Mouse (Mus musculus): ENCODE measurements around the gene Cntrl.

The Cntrl gene

DNA sequence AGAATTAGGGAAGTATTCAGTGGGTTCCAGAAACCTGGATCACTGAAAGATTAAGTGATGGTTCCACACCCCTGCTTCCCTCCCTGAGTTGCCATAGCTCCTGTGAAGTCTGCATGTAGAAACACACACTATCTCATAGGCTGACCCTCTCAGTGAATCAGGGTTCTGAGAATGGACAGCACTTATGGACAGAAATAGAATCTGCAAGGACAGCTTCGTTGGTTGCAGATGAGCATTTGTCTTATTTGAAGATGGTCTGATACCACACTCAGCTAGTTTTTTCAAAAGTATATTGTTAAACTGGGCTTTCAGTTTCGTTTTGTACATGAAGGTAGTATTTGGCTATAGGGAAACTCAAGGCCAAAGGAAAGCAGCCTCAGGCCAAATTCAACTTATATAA lies 1.2 kb downstream of the Cntrl start:
- intact Hi-C loops (cut with DNase I): no loop called here

DNA sequence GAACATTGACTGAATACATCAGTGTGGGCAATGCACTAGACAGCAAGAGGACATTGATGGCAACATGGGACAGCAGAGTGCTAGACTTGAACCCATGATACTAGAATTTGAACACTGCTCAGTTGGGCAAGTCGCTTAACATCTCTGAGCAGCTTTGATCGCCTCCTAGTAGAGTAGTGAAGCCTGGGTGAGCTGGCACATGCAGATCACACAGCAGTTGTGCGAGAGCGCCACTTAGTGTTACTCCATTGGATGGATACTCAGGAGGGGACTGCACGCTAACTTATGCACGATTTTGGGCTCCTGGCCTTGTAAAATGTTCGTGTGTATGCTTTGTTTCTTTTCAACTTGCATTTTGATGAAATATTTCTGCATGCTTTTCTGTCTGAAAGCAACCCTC lies 15.4 kb downstream of the Cntrl start:
- intact Hi-C loops (cut with DNase I): no loop called here

DNA sequence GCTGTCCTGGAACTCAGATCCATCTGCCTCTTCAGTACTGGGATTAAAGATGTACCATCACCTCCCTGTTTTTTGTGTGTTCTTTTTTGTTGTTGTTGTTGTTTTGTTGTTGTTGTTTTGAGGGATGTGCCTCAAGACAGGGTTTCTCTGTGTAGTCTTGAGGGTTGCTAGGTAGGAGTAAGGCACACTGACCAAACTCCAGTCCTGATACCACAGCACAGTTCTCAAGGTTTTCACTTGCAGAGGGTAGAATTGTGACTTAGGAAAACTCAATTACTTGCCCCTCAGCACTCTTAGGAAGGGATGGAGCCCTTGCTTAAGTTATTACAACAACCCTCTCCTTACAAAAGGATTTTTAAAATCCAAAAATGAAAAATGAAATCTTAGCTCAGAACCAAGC lies 22.2 kb downstream of the Cntrl start:
- intact Hi-C loops (cut with DNase I): no loop called here

DNA sequence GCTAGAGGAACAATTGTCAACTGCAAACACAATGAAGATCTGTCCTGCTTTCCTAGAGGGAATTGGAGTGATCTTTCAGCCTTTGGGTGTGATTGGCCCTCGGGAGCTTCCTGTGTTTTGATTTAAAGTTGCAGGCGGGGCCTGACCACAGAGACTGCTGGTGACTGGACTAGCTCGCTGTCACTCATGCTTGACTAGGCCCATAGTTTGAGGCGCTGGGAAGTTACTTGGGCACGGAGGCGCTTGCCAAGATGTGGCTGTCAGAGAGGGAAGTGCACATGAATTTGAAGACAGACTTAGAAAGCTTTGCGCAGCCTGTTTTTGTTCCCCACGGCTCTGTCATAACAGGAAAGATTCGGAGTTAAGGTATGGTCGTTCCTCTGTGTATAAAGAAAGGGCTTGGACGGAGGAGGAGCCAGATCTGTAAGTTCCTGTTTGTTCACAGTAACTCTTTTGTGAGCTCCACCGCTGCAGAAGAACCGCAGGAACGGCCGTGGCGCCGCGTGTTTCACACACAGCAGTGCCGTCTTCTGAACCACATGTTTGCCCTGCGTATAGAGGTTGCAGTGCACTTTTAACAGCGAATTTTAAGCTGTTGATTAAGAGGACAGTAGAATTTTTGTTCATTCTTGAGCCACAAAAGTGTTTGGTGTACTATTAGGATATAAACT lies 22.8 kb downstream of the Cntrl start:
- intact Hi-C loops (cut with DNase I): no loop called here

DNA sequence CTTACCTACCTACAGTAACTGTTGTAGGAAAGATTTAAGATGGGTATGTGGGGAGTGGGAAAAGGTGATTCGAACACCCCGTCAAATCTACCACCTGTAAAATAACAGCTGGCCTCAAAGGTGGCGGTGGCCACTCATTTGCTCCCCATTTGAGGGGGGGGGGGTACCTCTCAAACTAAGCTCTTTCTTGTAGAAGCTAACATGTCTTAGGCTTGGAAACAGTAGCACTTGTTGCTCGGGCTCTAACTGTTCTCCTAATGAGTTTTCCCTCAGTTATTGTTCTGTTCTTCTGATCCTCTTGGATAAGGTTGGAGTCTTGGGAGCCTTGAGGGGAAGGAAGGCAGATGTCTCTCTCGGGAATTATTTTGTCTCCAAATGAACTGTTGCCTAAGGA lies 23.4 kb downstream of the Cntrl start:
- intact Hi-C loops (cut with DNase I): no loop called here

DNA sequence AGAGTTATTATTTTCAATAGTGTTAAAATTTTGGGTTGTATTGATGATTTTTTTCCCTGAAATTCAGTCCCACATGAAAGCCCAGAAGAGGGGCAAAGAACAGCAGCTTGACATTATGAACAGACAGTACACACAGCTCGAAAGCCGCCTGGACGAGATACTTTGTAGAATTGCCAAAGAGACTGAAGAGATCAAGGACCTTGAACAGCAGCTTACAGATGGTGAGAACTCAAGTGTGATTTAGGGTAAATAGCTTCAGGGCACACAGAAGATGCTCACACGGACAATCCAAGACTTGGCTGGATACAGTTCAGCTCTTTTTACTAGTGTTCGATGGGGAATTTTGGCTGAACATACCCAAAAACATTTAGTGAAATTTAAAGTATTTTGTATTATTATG lies 24.6 kb downstream of the Cntrl start:
- intact Hi-C loops (cut with DNase I): no loop called here

DNA sequence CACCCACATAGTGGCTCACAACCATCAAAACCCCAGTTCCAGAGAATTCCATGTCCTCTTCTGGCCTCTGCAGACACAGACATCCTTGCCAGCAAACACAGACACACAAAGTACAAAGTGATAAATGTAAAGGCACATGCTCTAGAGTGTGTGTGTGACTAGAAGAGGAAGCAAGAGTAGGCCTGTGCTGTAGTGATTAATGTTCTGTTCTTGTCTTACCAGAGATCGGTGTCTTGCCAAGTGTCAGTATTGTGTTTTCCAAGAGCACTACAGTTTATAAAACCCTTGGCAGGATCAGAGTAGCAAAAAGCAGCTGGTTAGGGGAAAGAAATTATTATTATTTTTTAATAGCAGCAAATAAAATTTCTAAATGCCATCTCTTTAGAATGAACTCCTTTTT lies 29.3 kb downstream of the Cntrl start:
- intact Hi-C loops (cut with DNase I): no loop called here

DNA sequence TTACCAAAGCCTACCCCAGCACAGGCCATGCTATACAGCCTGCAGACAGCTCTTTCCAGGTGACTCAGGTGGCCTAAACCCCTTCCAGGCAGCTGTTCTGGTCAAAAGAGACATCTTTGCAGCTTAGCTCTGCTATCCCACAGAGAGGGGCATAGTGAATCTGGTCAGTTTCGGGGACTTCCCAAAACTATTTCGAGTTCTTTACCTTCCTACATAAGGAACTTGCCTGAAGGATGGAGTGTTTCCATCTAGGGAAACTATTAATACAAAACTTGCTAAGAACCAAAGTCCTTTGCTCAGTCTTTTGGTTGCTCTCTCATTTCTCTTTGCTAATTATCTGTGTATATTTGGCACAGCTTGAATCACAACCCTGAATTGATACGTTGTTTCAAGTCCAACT lies 32.4 kb downstream of the Cntrl start:
- intact Hi-C loops (cut with DNase I): no loop called here

DNA sequence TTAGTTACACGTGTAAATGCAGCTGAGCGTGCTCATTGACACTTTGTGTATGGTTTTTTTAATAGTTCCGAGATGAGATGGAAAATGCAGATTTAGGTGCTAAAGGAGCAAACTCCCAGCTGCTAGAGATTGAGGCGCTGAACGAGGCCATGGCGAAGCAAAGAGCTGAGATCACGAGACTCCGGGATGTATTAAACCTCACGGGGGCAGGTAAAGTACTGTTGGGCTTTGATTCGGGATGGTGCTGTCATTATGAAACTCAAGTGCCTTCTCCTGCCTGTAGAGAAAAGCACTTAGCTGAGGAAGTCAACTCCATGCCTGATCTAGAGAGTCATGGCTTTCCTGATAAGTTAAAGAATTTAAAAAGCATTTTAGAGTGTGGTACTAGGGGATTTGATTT lies 39.5 kb downstream of the Cntrl start:
- intact Hi-C loops (cut with DNase I): no loop called here

DNA sequence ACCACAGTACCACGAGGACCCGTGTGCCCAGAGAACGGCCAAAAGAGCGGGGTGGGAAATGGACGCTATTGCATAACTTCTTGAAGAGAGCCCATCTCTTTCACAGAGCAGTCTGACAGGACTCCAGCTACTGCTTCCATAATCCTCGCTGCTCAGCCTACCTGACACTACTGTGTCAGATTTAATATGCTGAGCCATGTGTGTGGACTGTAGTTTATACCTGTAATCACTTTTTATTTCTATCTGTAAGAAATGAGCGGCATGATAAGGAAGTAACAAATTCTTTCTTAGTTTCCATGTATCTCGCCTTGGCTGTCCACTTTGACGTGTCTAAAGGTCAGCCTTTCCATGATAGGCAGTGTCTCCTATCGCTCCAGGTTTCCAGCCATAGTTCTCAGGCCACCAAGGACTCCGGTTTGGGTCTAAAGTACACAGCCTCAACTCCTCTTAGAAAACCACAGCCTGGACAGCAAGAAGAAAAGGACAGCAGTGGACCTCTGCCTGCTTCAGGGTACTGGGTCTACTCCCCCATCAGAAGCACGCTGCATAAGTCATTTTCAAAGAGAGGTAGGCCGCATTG lies 42.1 kb downstream of the Cntrl start:
- intact Hi-C loops (cut with DNase I): no loop called here

DNA sequence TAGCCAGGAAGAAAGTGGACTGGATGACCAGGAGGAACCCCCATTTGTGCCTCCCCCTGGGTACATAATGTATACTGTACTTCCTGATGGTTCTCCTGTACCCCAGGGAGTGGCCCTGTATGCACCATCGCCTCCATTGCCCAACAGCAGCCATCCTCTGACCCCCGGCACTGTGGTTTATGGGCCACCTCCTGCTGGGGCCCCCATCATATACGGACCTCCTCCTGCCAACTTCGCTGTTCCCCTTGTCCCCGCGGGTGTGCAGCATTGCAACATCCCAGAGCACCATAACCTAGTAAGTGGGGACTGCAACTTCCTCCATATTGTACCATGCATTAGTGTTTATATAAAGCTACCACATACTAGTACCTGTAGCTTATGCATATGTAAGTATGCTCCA lies 43.9 kb downstream of the Cntrl start:
- intact Hi-C loops (cut with DNase I): no loop called here

DNA sequence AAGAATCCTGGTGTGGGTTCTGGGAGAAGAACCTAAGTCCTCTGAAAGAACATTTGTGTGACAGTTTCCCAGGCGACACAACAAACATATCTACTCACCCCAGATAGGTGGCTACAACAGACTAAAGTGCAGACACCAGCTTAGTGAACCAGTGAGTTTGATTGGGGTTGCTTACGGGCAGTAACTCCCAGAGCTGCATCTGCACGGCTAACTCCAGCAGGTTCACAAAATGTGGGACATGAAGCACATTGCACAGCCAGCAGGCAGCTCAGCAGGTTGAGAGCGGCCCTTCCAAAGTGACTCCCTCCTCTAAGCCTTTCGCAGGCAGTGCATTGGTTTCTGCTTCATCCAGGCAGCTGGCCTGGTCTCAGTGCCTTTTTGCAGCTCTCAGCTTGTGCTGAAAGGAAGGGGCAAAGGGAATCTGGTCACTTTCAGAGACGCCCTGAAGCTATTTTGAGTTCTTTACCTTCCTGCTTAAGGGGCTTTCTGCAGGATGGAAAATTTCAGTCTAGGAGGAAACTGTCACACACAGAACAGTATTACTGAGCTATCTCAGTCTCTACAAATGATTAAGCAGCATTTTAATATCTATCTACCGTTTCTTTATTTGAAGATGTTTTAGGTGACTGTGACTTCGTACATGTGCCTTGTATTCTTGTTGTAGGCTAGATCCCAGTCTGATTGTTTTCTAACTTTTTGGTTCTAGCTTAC lies 44.7 kb downstream of the Cntrl start:
- intact Hi-C loops (cut with DNase I): no loop called here

DNA sequence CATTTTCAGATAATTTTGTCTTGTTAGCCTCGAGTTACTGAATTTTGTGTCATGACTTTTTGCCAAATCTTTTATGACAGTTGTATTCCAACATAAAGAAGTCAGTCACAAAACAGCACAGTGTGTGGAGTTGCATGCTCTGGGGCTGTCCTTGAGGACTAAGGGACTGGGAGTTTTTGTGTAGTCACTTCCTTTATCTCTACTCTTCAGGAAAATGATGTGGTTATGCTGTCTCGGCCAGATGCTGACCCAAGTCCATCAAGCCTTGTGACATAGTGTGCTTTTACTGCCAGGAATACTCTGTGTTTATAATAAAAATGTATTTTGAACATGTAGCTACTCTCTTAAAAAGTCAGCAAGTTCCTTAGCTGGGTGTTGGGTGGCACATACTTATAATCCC lies 47.7 kb downstream of the Cntrl start:
- intact Hi-C loops (cut with DNase I): no loop called here

DNA sequence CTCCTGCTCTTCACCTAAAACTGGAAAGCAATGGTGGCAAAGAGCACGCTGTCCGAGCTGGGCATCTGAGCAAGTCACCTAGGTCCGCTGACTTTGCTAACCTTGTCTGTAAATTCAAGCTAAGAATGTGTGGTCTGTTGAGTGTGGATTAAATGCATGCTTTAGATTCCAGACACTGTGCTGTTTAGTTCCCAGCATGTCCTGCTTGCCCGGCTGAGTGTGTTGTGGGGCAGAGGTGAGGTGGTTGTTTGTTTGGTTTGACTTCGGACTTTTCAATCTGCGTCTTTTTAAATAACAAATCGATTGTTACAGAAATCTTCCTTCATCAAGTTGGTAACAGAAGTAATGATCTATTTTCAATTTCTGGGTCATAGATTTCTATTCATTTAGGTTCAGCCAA lies 48.5 kb downstream of the Cntrl start:
- intact Hi-C loops (cut with DNase I): no loop called here

DNA sequence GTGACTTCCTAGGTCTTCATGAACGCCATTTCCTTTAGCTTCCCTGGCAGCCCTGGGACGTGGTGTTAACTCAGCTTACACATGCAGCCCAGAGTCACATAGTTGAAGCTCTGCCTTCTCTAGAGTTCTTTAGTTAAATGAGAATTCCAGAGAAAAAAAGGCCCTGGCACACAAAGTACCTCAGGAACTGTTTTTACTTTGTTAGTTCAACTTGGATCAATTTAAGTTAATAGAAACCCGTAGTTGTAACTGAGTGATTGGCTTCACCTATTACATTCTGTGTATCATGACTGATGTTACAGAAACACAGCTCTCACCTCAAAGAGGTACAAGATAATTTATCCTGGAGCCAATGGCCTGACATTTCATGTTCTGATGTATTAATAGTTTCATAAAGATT lies 49.1 kb downstream of the Cntrl start:
- intact Hi-C loops (cut with DNase I): no loop called here

DNA sequence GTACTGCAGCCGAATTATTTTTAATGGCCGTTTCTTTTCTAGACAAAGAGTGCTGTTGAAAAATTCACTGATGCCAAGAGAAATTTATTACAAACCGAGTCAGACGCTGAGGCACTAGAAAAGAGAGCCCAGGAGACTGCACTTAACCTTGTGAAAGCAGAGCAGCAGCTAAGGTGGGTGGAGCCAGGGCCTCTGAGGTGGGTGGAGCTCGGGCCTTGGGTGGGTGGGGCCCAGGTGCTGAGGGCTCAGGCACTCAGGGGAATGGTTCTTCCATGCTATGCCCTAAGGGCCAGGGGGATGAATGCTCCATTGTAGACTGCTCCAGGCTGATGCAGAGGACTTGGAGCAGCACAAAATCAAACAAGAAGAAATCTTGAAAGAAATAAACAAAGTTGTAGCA lies 50.9 kb downstream of the Cntrl start:
- intact Hi-C loops (cut with DNase I): no loop called here

DNA sequence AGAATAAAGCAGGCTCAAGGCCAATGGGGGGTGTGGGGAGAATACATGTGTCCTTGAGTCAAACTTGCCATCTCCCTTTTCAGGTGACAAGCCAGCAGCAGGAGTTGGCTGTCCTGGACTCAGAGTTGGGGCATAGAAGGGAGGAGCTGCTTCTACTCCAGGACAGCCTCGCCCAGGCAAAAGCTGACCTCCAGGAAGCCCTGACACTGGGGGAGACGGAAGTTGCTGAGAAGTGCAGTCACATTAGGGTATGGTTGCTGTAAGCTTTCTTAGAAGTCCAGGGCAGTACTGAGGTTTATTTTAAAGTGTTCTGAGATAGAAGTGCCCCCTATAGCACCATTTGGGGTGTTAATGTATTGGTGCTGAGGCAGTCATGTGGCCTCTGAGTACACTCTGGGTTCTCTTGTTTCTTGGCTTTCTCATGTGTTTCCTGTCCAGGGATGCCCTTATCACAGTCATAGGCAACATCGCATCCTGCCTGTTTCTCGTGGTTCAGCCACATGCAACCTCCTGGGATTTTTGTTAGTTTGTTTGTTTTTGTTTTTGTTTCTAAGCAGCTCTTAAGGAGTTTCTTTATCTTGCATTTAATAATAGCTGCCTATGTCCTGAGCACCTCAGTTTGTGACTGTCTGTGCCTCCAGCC lies 52.7 kb downstream of the Cntrl start:
- intact Hi-C loops (cut with DNase I): no loop called here

DNA sequence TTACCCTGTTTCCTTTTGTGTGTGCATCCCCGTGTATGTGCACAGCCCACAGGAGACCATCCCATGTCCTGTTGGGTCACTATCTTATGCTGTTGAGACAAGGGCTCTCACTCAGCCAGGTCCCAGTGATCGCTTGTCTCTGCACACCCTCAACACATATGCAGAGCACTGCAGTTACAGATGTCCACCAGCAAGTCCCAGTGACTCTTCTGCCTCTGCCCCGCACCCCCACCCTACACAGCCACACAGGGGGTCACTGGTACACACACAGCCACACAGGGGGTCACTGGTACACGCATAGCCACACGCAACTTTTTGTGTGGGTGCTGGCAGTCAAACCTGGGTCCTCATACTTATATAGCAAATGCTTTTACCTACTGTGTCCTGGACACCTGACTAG lies 54.1 kb downstream of the Cntrl start:
- intact Hi-C loops (cut with DNase I): no loop called here

DNA sequence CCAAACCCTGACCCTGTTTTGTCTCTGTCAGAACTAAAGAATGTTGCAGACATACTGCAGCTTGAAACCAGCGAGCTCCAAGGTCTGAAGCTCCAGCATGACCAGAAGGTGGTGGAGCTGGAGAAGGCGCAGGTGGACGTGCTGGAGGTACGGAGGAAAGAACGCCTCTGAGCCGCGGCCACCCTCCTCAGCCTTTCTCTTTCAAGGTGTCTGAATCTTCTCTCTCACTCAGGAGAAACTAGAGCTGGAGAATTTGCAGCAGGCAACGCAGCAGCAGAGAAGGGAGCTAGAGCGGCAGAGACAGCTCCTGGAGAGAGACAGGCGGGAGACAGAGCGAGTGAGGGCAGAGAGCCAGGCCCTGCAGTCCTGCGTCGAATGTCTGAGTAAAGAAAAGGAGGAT lies 56.1 kb downstream of the Cntrl start:
- intact Hi-C loops (cut with DNase I): no loop called here

DNA sequence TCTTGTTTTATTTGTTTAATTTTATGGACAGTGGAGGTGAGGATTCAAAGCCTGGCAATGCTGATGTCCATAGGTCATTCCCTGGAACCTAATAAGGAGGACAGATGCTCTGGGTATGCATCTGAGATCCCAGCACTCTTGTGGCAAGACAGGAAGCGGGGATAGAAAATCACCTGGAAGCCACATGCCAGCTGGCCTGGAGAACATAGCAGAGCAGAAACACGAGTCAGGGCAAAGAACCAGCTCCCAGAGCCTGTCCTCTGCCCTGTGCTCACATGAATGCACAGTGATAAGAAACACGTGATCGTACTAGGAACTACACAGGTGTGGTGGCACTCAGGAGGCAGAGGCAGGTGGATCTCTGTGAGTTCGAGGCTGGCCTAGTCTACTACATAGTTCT lies 57.5 kb downstream of the Cntrl start:
- intact Hi-C loops (cut with DNase I): no loop called here

DNA sequence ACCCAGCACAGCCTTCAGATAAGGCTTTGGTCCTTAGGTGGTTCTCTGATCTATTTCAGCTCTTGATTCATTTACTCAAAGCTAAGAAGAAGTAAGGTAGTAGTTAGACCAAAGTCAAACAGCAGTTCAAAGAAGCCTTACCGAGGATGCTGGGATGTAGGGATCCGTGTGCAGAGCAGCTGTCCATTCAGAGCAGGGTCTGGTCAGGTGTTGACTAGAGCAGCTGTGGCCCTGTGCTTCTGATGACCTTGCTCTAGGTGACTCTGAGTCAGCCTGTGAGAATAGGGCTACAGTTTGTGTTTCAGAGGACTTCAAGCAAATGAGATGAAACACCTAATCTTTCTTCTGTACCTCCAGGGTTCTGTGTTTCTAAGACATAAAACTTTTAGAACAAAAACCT lies 60.2 kb downstream of the Cntrl start:
- intact Hi-C loops (cut with DNase I): no loop called here

DNA sequence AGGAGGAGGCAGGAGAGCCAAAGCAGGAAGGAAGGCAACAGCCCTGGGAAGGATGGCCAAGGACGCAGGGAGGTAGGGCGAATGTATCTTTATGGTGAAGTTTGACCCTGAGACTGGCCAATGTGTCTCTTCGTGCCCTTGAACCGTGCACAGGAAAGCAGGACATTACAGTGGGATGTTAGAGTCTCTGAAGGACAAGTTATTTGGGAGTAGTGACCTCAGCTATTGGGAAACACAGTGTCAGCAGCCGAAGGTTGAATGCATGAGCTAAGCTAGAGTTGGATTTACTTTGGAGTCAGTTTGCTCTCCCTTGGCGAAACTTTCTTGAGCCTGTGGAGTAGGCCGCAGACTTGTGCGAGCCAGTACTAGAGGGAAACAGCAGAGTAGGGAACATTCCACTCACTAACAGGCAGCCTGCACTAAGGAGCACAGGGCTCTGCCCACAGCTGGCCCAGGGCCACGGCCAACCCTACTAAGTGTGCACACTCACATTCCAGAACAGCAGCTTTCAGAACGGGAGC lies 62.1 kb downstream of the Cntrl start:
- intact Hi-C loops (cut with DNase I): no loop called here
